Mouse (Mus musculus): ENCODE data around the gene Fam207a. TPM values are rescaled to one million over a fixed set of nuclear protein-coding genes. Genes with fewer than 3 reads are reported as not detected.

Fam207a gene
- polyA plus RNA-seq, 1 experiment from 2014 or later = 37.7 TPM

DNA sequence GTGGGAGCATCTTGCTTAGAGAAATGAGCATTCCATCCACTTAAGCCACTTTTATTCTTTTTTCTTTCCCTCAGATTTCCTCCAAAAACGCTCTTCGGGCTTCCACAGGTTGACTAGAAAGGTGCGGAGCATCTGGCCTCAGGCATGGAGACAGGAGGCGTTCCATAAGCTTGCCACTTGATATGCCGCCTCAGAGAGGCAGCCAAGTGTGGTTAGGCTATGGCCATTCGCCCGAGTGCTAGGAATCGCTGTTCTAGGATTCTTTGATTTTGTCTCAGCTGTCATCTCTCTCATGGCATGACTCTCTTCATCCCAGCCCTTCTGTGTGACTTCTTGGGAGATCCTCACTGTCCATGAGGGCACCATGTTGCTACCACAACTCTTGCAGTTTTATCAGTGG is 54.4 kb downstream of the Fam207a start:
- H3K27me3 ChIP-seq = no peaks in the 10 kb centered on the region
- H3K4me1 ChIP-seq = peaks cover 10% of the 10 kb centered on the region
- no peak overlapping the region for H3K9ac ChIP-seq
- H3K9me3 ChIP-seq = no peaks in the 10 kb centered on the region
- H3K27ac ChIP-seq = no peak overlapping the region
- no peak overlapping the region for H3K4me2 ChIP-seq
- no peak for ATAC-seq (ENCODE audit: insufficient number of reproducible peaks, low FRiP score, low TSS enrichment, low read depth)
- 90% methylated on average over 8 of the region's 8 CpGs for WGBS
- H3K36me3 ChIP-seq = no peaks in the 10 kb centered on the region
- no peak overlapping the region for H3K4me3 ChIP-seq

DNA sequence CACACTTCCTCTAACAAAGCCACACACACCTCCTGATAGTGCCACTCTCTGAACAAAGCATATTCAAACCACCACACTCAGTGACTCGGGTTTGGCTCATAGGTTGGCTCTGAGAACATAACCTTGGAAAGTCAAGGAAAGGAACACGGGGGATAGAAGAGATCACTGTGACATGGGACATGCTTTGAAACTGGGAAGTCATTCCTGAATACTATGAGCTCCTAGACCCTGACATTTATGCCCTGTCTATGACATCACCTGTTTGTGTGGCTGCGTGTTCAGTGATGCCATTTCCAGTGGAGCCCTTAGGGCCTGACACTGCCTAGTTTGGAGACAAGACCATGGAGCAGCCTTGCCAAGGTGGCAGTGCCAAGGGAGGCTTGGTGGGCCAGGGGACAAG is 57.9 kb downstream of the Fam207a start:
- Histone ChIP-seq H3K27ac (no peak overlapping the region), H3K4me3 (no peak overlapping the region), H3K4me2 (no peak overlapping the region), H3K9ac (no peak overlapping the region), H3K4me1 (peaks cover 13% of the 10 kb centered on the region; the same call in 1 of the 2 replicates), H3K36me3 (no peaks in the 10 kb centered on the region), H3K27me3 (no peaks in the 10 kb centered on the region), H3K9me3 (no peaks in the 10 kb centered on the region)
- no peak for ATAC-seq (ENCODE audit: insufficient number of reproducible peaks, low FRiP score, low TSS enrichment, low read depth)
- WGBS = 73% methylated on average over 3 of the region's 3 CpGs

DNA sequence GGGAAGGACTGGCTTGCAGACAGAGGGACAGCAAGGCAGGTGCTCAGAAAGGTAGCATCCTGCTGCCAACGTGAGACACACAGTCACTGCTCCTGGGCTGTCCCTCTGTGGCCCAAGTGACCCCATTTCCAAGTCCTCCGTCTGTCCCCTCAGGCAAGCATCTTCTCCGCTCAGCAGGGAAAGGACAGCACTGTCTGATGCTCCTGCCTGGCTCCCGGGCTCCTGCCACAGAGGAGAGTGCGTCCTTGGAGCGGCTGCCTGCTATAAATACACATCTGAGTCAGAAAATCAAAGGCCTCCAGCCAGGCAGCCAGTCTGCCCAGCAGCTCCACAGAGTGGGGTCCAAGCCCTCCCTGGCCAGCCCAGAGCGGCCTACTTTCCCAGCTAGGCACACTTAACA is 59.1 kb downstream of the Fam207a start:
- Histone ChIP-seq H3K4me2 (no peak overlapping the region), H3K9ac (no peak overlapping the region), H3K4me3 (no peak overlapping the region), H3K4me1 (peaks cover 13% of the 10 kb centered on the region; the same call in 1 of the 2 replicates), H3K9me3 (no peaks in the 10 kb centered on the region), H3K36me3 (no peaks in the 10 kb centered on the region), H3K27ac (no peak overlapping the region), H3K27me3 (no peaks in the 10 kb centered on the region)
- ATAC-seq (ENCODE audit: insufficient number of reproducible peaks, low FRiP score, low TSS enrichment, low read depth) = no peak
- WGBS = 61% methylated on average over 7 of the region's 7 CpGs

DNA sequence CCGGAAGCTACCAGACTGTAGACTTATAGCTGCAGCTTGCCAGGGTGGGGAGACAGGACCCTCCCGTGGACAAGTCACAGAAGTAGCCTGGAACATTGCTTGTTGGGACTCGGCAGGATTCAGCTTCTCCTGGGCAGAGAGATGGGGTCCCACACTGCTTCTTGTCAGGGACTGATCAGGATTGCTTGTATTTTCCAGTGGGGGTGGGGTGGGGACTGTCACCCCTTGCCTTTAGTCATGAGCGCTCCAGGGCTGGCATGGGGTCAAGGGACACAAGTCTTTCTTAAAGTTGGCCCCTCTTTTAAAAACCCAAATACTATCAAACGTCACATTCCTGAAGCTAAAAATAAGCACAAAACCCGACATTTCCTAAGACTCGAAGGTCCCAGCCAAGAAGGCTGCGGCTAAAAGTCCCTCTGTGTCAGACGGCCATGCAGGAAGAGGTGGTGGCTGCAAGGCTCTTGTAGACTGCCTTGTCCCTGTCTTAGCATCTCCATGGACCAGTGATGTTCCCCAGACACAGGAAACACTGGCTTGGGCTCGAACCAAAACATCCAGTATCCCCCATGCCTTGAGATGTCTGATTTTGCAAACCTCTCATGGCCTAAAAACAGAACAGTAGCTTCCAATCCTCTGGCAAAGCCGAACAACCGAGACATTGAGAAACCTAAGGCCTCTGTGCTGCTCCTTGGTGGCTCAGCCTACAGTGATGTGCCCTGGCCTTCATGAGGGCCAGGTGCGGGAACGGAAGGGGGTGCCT is 60.2 kb downstream of the Fam207a start:
- Histone ChIP-seq H3K27ac (peak overlapping the region; percentile 57), H3K9ac (no peak overlapping the region), H3K4me3 (no peak overlapping the region), H3K4me2 (no peak overlapping the region), H3K36me3 (no peaks in the 10 kb centered on the region), H3K9me3 (no peaks in the 10 kb centered on the region), H3K27me3 (no peaks in the 10 kb centered on the region), H3K4me1 (peaks cover 15% of the 10 kb centered on the region; the same call in 1 of the 2 replicates)
- ATAC-seq (ENCODE audit: insufficient number of reproducible peaks, low FRiP score, low TSS enrichment, low read depth) = no peak
- 66% methylated on average over 14 of the region's 14 CpGs for WGBS

DNA sequence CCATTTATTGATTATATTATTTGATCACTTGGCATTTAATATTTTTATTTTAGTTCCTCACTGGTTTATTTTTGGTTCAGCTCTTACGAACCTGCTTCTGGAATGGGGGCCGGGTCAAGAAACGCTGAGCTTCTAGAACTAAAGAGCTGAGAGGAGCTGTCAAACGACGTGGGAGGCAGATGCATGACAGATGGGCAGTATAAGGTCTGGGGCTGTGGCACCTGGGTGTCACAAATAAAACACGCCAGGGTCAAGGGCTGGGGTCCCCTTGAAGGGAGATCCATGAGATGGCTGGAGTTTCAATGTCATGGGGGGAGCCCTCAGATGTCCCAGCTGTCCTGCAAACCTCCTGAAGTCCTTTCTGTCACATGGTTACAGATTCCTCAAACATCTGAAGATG is 60.8 kb downstream of the Fam207a start:
- ATAC-seq (ENCODE audit: insufficient number of reproducible peaks, low FRiP score, low TSS enrichment, low read depth) = no peak
- Histone ChIP-seq H3K27ac (peak overlapping the region; percentile 57; the same call in 1 of the 2 replicates), H3K27me3 (no peaks in the 10 kb centered on the region), H3K4me1 (peaks cover 21% of the 10 kb centered on the region), H3K4me2 (no peak overlapping the region), H3K4me3 (no peak overlapping the region), H3K9ac (no peak overlapping the region), H3K36me3 (no peaks in the 10 kb centered on the region), H3K9me3 (no peaks in the 10 kb centered on the region)
- WGBS = 73% methylated on average over 6 of the region's 6 CpGs

DNA sequence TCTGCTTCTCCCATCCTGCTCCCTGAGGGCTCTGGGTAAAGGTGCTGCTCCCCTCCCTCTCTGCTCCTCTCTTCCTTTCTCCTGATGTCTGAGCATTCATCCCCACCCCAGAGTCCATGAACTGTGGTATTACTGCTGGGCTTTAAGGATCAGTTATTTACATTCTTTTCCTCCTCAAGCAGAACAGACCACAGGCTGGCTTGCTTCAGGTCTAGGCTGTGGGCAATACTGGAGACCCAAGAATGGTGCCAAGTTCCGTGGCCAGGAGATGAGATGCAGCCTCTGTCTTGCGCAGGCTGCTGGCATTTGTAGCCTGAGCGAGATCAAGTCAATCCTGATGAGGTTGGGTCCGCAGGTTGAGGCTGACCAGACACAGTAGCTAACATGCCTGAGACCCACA is 63.8 kb downstream of the Fam207a start:
- no peaks in the 10 kb centered on the region for H3K9me3 ChIP-seq
- 85% methylated on average over 4 of the region's 4 CpGs for WGBS
- ATAC-seq (ENCODE audit: insufficient number of reproducible peaks, low FRiP score, low TSS enrichment, low read depth) = no peak
- 0 out of 2 replicates have a peak, but pooled peaks cover 5% of the 10 kb centered on the region for H3K27me3 ChIP-seq
- H3K4me1 ChIP-seq = peaks cover 43% of the 10 kb centered on the region
- H3K4me2 ChIP-seq = no peak overlapping the region
- H3K27ac ChIP-seq = no peak overlapping the region
- no peak overlapping the region for H3K9ac ChIP-seq
- H3K4me3 ChIP-seq = no peak overlapping the region
- no peaks in the 10 kb centered on the region for H3K36me3 ChIP-seq

DNA sequence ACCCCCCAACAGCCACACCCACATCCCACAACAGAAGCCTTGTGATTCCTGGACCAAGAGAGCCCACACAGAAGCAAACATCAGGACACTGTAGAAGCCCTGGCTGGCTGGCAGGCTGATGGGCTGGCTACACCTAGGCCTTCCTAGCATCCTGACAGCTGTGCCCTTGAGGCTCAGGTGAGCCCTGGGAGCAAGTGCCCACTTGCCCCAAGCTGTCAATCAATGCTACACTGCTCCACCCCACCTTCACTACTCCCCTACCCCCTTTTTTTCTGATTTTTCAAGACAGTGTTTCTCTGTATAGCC is 65.5 kb downstream of the Fam207a start:
- H3K4me2 ChIP-seq = no peak overlapping the region; the same call in 1 of the 2 replicates
- H3K4me1 ChIP-seq = peaks cover 31% of the 10 kb centered on the region
- H3K9ac ChIP-seq = no peak overlapping the region
- no peak for ATAC-seq (ENCODE audit: insufficient number of reproducible peaks, low FRiP score, low TSS enrichment, low read depth)
- H3K27ac ChIP-seq = 0 out of 2 replicates have a peak overlapping the region, but pooled peaks have one; percentile 22
- H3K36me3 ChIP-seq = no peaks in the 10 kb centered on the region
- no peak overlapping the region for H3K4me3 ChIP-seq
- no peaks in the 10 kb centered on the region for H3K9me3 ChIP-seq
- H3K27me3 ChIP-seq = 0 out of 2 replicates have a peak, but pooled peaks cover 5% of the 10 kb centered on the region

DNA sequence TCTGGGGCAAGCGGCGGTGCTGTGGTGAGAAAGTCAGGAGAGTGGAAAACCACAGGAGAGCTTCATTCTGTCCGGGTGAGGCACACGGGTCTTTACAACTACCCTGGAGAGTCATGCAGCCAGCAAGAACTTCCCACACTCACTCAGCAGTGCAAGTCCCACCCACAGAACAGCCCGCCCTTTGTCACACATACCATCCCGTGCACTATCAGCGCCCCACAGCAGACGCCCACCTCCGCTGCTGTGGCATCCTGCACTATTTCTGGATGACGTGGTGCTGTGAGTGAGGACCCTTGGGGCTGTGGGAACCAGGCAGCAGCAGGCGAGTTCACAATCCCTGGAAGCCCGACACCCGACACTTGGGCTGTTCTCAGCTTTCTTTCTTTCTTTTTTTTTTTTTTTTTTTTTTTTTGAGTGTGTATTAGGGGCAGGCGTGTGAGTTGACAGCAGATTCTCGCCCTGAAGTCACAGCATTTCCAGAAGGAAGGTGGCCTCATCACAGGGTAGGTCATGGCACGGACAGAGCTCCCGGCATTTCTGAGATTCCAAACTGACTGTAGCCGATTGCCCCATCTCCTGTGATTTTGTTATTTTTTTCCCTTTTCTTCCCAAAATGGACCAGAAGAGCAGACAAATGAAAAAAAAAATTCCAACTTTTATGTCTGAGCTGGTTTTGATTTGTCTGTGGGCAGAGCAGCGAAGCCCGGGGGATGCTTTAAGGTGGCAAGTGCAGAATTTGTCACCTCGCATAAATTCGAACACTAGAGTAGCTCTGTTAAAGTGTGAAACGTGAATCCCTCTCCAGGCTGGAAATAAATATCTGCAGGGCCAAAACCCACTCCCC is 66.0 kb downstream of the Fam207a start:
- 11% methylated on average over 23 of the region's 23 CpGs for WGBS
- peak; percentile 53 for ATAC-seq (ENCODE audit: insufficient number of reproducible peaks, low FRiP score, low TSS enrichment, low read depth)
- H3K27ac ChIP-seq = peak overlapping the region; percentile 43

DNA sequence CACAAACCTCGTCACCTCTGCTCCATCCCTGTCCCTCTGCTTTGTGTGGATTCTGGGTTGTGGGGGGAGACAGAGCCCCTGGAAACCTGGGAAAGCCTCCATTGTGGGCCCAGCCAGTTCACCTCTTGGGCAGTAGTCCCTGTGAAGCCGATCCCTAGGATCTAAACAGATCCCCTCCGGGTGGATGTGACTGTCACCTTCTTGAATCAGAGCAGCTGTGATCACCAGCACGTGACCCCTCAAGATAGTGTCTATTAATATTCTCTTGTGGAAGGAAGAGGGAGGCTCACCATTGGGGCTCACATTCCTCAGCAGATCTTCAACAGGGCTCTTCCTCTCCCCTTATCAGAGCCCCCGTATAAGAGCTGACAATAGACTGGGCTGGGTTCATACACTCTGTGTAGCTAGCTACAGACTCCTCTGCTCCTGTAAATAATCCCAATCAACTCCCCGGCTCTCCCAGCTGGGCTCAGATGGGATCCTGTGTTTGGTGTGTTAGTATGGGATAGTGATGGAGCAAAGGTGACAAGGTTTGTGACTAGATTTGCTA is 66.8 kb downstream of the Fam207a start:
- Histone ChIP-seq H3K9me3 (no peaks in the 10 kb centered on the region), H3K27ac (peak overlapping the region; percentile 43), H3K4me3 (no peak overlapping the region), H3K4me2 (peak overlapping the region; percentile 51; the same call in 1 of the 2 replicates), H3K36me3 (no peaks in the 10 kb centered on the region), H3K4me1 (peaks cover 29% of the 10 kb centered on the region), H3K9ac (no peak overlapping the region), H3K27me3 (0 out of 2 replicates have a peak, but pooled peaks cover 5% of the 10 kb centered on the region)
- WGBS = 54% methylated on average over 6 of the region's 6 CpGs
- 0 out of 2 replicates have a peak, but pooled peaks have one; percentile 15 for ATAC-seq (ENCODE audit: insufficient number of reproducible peaks, low FRiP score, low TSS enrichment, low read depth)

More for the DNA sequence above, 66.0 kb downstream of the Fam207a start:
- Histone ChIP-seq H3K9ac (no peak overlapping the region), H3K36me3 (no peaks in the 10 kb centered on the region), H3K27me3 (0 out of 2 replicates have a peak, but pooled peaks cover 5% of the 10 kb centered on the region), H3K4me2 (peak overlapping the region; percentile 51), H3K9me3 (no peaks in the 10 kb centered on the region), H3K4me3 (peak overlapping the region; percentile 30), H3K4me1 (peaks cover 29% of the 10 kb centered on the region)

DNA sequence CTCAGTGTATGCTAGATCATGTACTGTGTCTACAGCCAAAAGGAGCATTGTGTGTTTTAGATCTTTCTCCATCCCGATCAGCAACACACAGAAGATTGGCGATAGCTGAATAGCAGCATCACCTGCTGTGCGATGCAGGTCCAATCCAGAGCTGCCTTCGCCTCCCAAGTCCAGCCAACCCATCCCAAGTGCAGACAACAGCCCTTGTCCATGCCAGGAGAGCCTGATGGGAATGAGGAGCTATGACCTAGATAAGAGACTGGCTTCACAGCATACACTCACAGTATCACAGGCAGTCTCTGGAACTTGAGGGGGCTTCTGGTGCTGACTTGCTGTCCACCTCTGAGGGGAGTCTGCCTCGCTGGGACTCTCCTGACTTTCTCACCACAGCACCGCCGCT is 67.4 kb downstream of the Fam207a start:
- Histone ChIP-seq H3K27me3 (0 out of 2 replicates have a peak, but pooled peaks cover 5% of the 10 kb centered on the region), H3K36me3 (no peaks in the 10 kb centered on the region), H3K9me3 (no peaks in the 10 kb centered on the region), H3K4me3 (no peak overlapping the region), H3K27ac (no peak overlapping the region), H3K4me1 (peaks cover 29% of the 10 kb centered on the region), H3K9ac (no peak overlapping the region), H3K4me2 (no peak overlapping the region)
- 88% methylated on average over 7 of the region's 7 CpGs for WGBS
- ATAC-seq (ENCODE audit: insufficient number of reproducible peaks, low FRiP score, low TSS enrichment, low read depth) = no peak

DNA sequence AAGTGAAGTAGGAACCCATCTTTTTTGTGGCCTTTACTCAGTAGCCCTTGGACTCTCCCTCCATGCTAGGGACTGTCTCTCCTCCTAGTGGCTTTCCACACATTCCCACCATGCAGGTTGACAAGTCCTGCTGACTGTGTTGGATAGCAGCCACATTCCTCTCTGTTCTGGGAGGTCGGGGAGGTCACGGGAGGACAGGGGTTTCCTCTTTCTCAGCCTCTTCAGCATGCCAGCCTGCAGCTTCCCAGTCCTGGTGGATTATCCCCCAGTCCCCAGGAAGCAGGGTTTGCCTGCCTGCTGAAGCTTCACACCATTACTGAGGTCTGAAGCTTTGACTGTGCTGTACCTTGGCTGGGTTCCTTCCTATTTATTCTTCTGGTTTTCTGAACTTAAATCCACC is 67.8 kb downstream of the Fam207a start:
- H3K4me3 ChIP-seq = no peak overlapping the region
- H3K27ac ChIP-seq = no peak overlapping the region
- H3K9me3 ChIP-seq = no peaks in the 10 kb centered on the region
- ATAC-seq (ENCODE audit: insufficient number of reproducible peaks, low FRiP score, low TSS enrichment, low read depth) = no peak
- peaks cover 29% of the 10 kb centered on the region for H3K4me1 ChIP-seq
- WGBS = 16% methylated on average over 2 of the region's 2 CpGs
- 0 out of 2 replicates have a peak, but pooled peaks cover 5% of the 10 kb centered on the region for H3K27me3 ChIP-seq
- H3K9ac ChIP-seq = no peak overlapping the region
- no peak overlapping the region for H3K4me2 ChIP-seq
- H3K36me3 ChIP-seq = no peaks in the 10 kb centered on the region

DNA sequence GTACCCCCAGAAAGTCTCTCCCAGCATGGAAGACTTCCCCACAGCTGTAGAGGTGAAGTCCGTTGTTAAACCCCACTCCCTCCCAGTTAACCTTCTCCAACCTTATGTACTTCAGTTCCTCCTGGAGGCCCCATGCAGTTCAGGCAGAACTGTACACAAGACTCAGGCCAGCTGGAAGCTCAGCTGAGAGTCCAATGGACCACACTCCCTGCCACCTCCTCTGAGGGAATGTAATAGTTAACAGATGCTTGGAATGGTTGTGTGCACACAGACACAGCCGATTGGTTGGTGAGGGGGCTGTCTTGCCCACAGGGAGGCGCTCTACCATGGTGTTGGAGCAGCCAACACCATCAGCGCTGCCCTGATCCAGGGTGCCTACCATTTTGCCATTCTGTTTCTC is 73.3 kb downstream of the Fam207a start:
- WGBS = 68% methylated on average over 4 of the region's 4 CpGs
- Histone ChIP-seq H3K27ac (no peak overlapping the region), H3K4me1 (peaks cover 8% of the 10 kb centered on the region)

More for the DNA sequence above, 73.3 kb downstream of the Fam207a start:
- Histone ChIP-seq H3K9me3 (no peaks in the 10 kb centered on the region), H3K9ac (no peak overlapping the region), H3K4me3 (no peak overlapping the region), H3K36me3 (no peaks in the 10 kb centered on the region), H3K27me3 (no peaks in the 10 kb centered on the region), H3K4me2 (no peak overlapping the region)
- no peak for ATAC-seq (ENCODE audit: insufficient number of reproducible peaks, low FRiP score, low TSS enrichment, low read depth)
